Mouse (Mus musculus) testis, adult 2 months (tissue): ENCODE data around the gene Trim7.

Experiments
- CTCF ChIP-seq: fragments of 200-500 bp; IDR thresholded peaks from 2 replicates; pipeline ENCODE4 v1.5.1; 2012; ENCODE audit warnings: low read depth, mild to moderate bottlenecking, inconsistent platforms, low read length, moderate library complexity; ENCODE audit not compliant: control insufficient read depth, insufficient read depth, insufficient replicate concordance
- POLR2A ChIP-seq: fragments of 200-500 bp; IDR thresholded peaks from 2 replicates; pipeline ENCODE4 v1.6.1; 2012; ENCODE audit warnings: low read depth, mild to moderate bottlenecking, inconsistent platforms, low read length, moderate library complexity; ENCODE audit not compliant: control insufficient read depth

DNA sequence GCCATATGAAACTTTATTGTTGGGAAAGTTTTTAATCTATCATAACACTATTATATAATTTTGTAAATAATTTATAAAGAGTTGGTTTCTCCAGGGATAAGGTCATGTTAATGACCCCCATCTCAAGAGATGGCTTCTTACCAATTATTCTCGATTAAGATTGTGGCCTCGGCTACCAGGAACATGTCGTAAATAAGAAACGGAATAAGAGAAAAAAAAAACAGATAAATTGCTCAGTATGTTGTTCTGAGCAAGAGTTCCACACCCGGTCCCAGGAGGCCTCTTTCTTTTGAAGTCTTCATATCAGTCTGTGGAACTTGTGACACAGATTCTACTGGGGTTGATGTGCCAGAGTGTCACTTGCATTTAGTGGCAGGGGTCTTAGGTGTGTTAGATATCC lies 15.3 kb downstream of the Trim7 start:
- no peak for TF ChIP-seq CTCF
- no peak for TF ChIP-seq POLR2A
